Mouse (Mus musculus): ENCODE results near the gene Grid2. TPM values are rescaled to one million over a fixed set of nuclear protein-coding genes. Genes with fewer than 3 reads are reported as not detected.

The Grid2 gene
- polyA plus RNA-seq, 1 experiment from 2014 or later = 0.21 TPM

GRCm38 (mm10) chr6:63347015-63347414 is 91.3 kb downstream of the Grid2 start:
- Histone ChIP-seq H3K9ac (ENCODE audit: low read length) (no peak overlapping the region), H3K4me2 (ENCODE audit: low read depth, severe bottlenecking) (no peak overlapping the region), H3K27me3 (ENCODE audit: control insufficient read depth, insufficient read depth, low read length) (no peaks in the 10 kb centered on the region), H3K36me3 (ENCODE audit: control insufficient read depth, insufficient read depth, low read length) (no peaks in the 10 kb centered on the region), H3K4me1 (ENCODE audit: control insufficient read depth, insufficient read depth, low read length) (no peaks in the 10 kb centered on the region), H3K9me3 (ENCODE audit: control insufficient read depth, low read length) (no peaks in the 10 kb centered on the region), H3K27ac (replicated peaks; ENCODE audit: low read depth, low read length) (no peak overlapping the region), H3K4me3 (ENCODE audit: low read depth, low read length) (no peak overlapping the region)
- 80% methylated on average over 1 of the region's 1 CpGs for WGBS
- ATAC-seq (ENCODE audit: insufficient number of reproducible peaks, low FRiP score, low TSS enrichment, low read depth) = no peak
- no peak for DNase-seq (ENCODE audit: low spot score)

- Histone ChIP-seq H3K36me3 (ENCODE audit: control insufficient read depth, insufficient read depth, low read length) (no peaks in the 10 kb centered on the region), H3K4me1 (ENCODE audit: control insufficient read depth, insufficient read depth, low read length) (no peaks in the 10 kb centered on the region), H3K4me2 (ENCODE audit: low read depth, severe bottlenecking) (no peak overlapping the region), H3K9me3 (ENCODE audit: control insufficient read depth, low read length) (no peaks in the 10 kb centered on the region), H3K27me3 (ENCODE audit: control insufficient read depth, insufficient read depth, low read length) (no peaks in the 10 kb centered on the region), H3K9ac (ENCODE audit: low read length) (no peak overlapping the region), H3K27ac (replicated peaks; ENCODE audit: low read depth, low read length) (no peak overlapping the region), H3K4me3 (ENCODE audit: low read depth, low read length) (no peak overlapping the region)
- no peak for DNase-seq (ENCODE audit: low spot score)
- no peak for ATAC-seq (ENCODE audit: insufficient number of reproducible peaks, low FRiP score, low TSS enrichment, low read depth)
- 77% methylated on average over 1 of the region's 1 CpGs for WGBS
Measured at GRCm38 (mm10) chr6:63381061-63381611, 125.5 kb downstream of the Grid2 start.

GRCm38 (mm10) chr6:63401698-63402097 is 146.0 kb downstream of the Grid2 start:
- DNase-seq (ENCODE audit: low spot score) (no peak), ATAC-seq (ENCODE audit: insufficient number of reproducible peaks, low FRiP score, low TSS enrichment, low read depth) (no peak)
- 86% methylated on average over 3 of the region's 3 CpGs for WGBS
- no peaks in the 10 kb centered on the region for H3K27me3 ChIP-seq (ENCODE audit: control insufficient read depth, insufficient read depth, low read length)
- H3K4me1 ChIP-seq (ENCODE audit: control insufficient read depth, insufficient read depth, low read length) = no peaks in the 10 kb centered on the region
- H3K4me2 ChIP-seq (ENCODE audit: low read depth, severe bottlenecking) = no peak overlapping the region
- H3K9me3 ChIP-seq (ENCODE audit: control insufficient read depth, low read length) = no peaks in the 10 kb centered on the region
- no peak overlapping the region for H3K27ac ChIP-seq (replicated peaks; ENCODE audit: low read depth, low read length)
- no peaks in the 10 kb centered on the region for H3K36me3 ChIP-seq (ENCODE audit: control insufficient read depth, insufficient read depth, low read length)
- no peak overlapping the region for H3K4me3 ChIP-seq (ENCODE audit: low read depth, low read length)
- H3K9ac ChIP-seq (ENCODE audit: low read length) = no peak overlapping the region

GRCm38 (mm10) chr6:63417534-63417933 is 161.9 kb downstream of the Grid2 start:
- Histone ChIP-seq H3K27me3 (ENCODE audit: control insufficient read depth, insufficient read depth, low read length) (no peaks in the 10 kb centered on the region), H3K9ac (ENCODE audit: low read length) (no peak overlapping the region), H3K4me3 (ENCODE audit: low read depth, low read length) (no peak overlapping the region), H3K4me2 (ENCODE audit: low read depth, severe bottlenecking) (no peak overlapping the region), H3K36me3 (ENCODE audit: control insufficient read depth, insufficient read depth, low read length) (no peaks in the 10 kb centered on the region), H3K4me1 (ENCODE audit: control insufficient read depth, insufficient read depth, low read length) (no peaks in the 10 kb centered on the region), H3K9me3 (ENCODE audit: control insufficient read depth, low read length) (no peaks in the 10 kb centered on the region), H3K27ac (replicated peaks; ENCODE audit: low read depth, low read length) (no peak overlapping the region)
- ATAC-seq (ENCODE audit: insufficient number of reproducible peaks, low FRiP score, low TSS enrichment, low read depth) = no peak
- no peak for DNase-seq (ENCODE audit: low spot score)
- 80% methylated on average over 1 of the region's 1 CpGs for WGBS

- ATAC-seq (ENCODE audit: insufficient number of reproducible peaks, low FRiP score, low TSS enrichment, low read depth) = no peak
- Histone ChIP-seq H3K9me3 (ENCODE audit: control insufficient read depth, low read length) (no peaks in the 10 kb centered on the region), H3K4me3 (ENCODE audit: low read depth, low read length) (no peak overlapping the region), H3K4me2 (ENCODE audit: low read depth, severe bottlenecking) (no peak overlapping the region), H3K27ac (replicated peaks; ENCODE audit: low read depth, low read length) (no peak overlapping the region), H3K4me1 (ENCODE audit: control insufficient read depth, insufficient read depth, low read length) (no peaks in the 10 kb centered on the region), H3K36me3 (ENCODE audit: control insufficient read depth, insufficient read depth, low read length) (no peaks in the 10 kb centered on the region), H3K9ac (ENCODE audit: low read length) (no peak overlapping the region), H3K27me3 (ENCODE audit: control insufficient read depth, insufficient read depth, low read length) (no peaks in the 10 kb centered on the region)
- DNase-seq (ENCODE audit: low spot score) = no peak
- 88% methylated on average over 2 of the region's 2 CpGs for WGBS
Measured at GRCm38 (mm10) chr6:63432751-63433150, 177.1 kb downstream of the Grid2 start.

- Histone ChIP-seq H3K9me3 (ENCODE audit: control insufficient read depth, low read length) (no peaks in the 10 kb centered on the region), H3K4me2 (ENCODE audit: low read depth, severe bottlenecking) (no peak overlapping the region), H3K4me1 (ENCODE audit: control insufficient read depth, insufficient read depth, low read length) (no peaks in the 10 kb centered on the region), H3K36me3 (ENCODE audit: control insufficient read depth, insufficient read depth, low read length) (no peaks in the 10 kb centered on the region), H3K27ac (replicated peaks; ENCODE audit: low read depth, low read length) (no peak overlapping the region), H3K9ac (ENCODE audit: low read length) (no peak overlapping the region), H3K27me3 (ENCODE audit: control insufficient read depth, insufficient read depth, low read length) (no peaks in the 10 kb centered on the region), H3K4me3 (ENCODE audit: low read depth, low read length) (no peak overlapping the region)
- DNase-seq (ENCODE audit: low spot score) = no peak
- no peak for ATAC-seq (ENCODE audit: insufficient number of reproducible peaks, low FRiP score, low TSS enrichment, low read depth)
- WGBS = 88% methylated on average over 2 of the region's 2 CpGs
Measured at GRCm38 (mm10) chr6:63448175-63448574, 192.5 kb downstream of the Grid2 start.

- Histone ChIP-seq H3K27ac (replicated peaks; ENCODE audit: low read depth, low read length) (no peak overlapping the region), H3K36me3 (ENCODE audit: control insufficient read depth, insufficient read depth, low read length) (no peaks in the 10 kb centered on the region), H3K4me2 (ENCODE audit: low read depth, severe bottlenecking) (no peak overlapping the region), H3K27me3 (ENCODE audit: control insufficient read depth, insufficient read depth, low read length) (no peaks in the 10 kb centered on the region), H3K4me3 (ENCODE audit: low read depth, low read length) (no peak overlapping the region), H3K9ac (ENCODE audit: low read length) (no peak overlapping the region), H3K9me3 (ENCODE audit: control insufficient read depth, low read length) (no peaks in the 10 kb centered on the region), H3K4me1 (ENCODE audit: control insufficient read depth, insufficient read depth, low read length) (no peaks in the 10 kb centered on the region)
- no peak for ATAC-seq (ENCODE audit: insufficient number of reproducible peaks, low FRiP score, low TSS enrichment, low read depth)
- WGBS = 93% methylated on average over 1 of the region's 1 CpGs
- DNase-seq (ENCODE audit: low spot score) = no peak
Measured at GRCm38 (mm10) chr6:63482141-63482540, 226.5 kb downstream of the Grid2 start.

GRCm38 (mm10) chr6:63515016-63515415 is 259.3 kb downstream of the Grid2 start:
- no peaks in the 10 kb centered on the region for H3K36me3 ChIP-seq (ENCODE audit: control insufficient read depth, insufficient read depth, low read length)
- H3K27ac ChIP-seq (replicated peaks; ENCODE audit: low read depth, low read length) = no peak overlapping the region
- H3K27me3 ChIP-seq (ENCODE audit: control insufficient read depth, insufficient read depth, low read length) = no peaks in the 10 kb centered on the region
- no peak overlapping the region for H3K4me3 ChIP-seq (ENCODE audit: low read depth, low read length)
- no peak overlapping the region for H3K9ac ChIP-seq (ENCODE audit: low read length)
- no peaks in the 10 kb centered on the region for H3K4me1 ChIP-seq (ENCODE audit: control insufficient read depth, insufficient read depth, low read length)
- H3K4me2 ChIP-seq (ENCODE audit: low read depth, severe bottlenecking) = no peak overlapping the region
- no peaks in the 10 kb centered on the region for H3K9me3 ChIP-seq (ENCODE audit: control insufficient read depth, low read length)
- 90% methylated on average over 1 of the region's 1 CpGs for WGBS
- DNase-seq (ENCODE audit: low spot score) (no peak), ATAC-seq (ENCODE audit: insufficient number of reproducible peaks, low FRiP score, low TSS enrichment, low read depth) (no peak)

- 82% methylated on average over 6 of the region's 6 CpGs for WGBS
- DNase-seq (ENCODE audit: low spot score) (no peak), ATAC-seq (ENCODE audit: insufficient number of reproducible peaks, low FRiP score, low TSS enrichment, low read depth) (no peak)
- H3K27me3 ChIP-seq (ENCODE audit: control insufficient read depth, insufficient read depth, low read length) = no peaks in the 10 kb centered on the region
- no peaks in the 10 kb centered on the region for H3K9me3 ChIP-seq (ENCODE audit: control insufficient read depth, low read length)
- H3K4me3 ChIP-seq (ENCODE audit: low read depth, low read length) = no peak overlapping the region
- H3K27ac ChIP-seq (replicated peaks; ENCODE audit: low read depth, low read length) = no peak overlapping the region
- H3K4me1 ChIP-seq (ENCODE audit: control insufficient read depth, insufficient read depth, low read length) = no peaks in the 10 kb centered on the region
- H3K4me2 ChIP-seq (ENCODE audit: low read depth, severe bottlenecking) = no peak overlapping the region
- H3K9ac ChIP-seq (ENCODE audit: low read length) = no peak overlapping the region
- H3K36me3 ChIP-seq (ENCODE audit: control insufficient read depth, insufficient read depth, low read length) = no peaks in the 10 kb centered on the region
Measured at GRCm38 (mm10) chr6:63515957-63516356, 260.3 kb downstream of the Grid2 start.

All from limb, embryonic 11.5 days (tissue).